Mouse (Mus musculus): ENCODE data around the gene Ruvbl1.

Gene Ruvbl1

GRCm38 (mm10) chr6:88545397-88545790, 80.2 kb downstream of the Ruvbl1 start:
- DNase-seq (ENCODE audit: low spot score), result no peak

Data from layer of hippocampus, adult 9-10 months (tissue).